Mouse (Mus musculus): ENCODE data around the gene Stra6. TPM values are rescaled to one million over a fixed set of nuclear protein-coding genes. Genes with fewer than 3 reads are reported as not detected.

Gene Stra6
- polyA plus RNA-seq, 1 experiment = 1.9 TPM

DNA sequence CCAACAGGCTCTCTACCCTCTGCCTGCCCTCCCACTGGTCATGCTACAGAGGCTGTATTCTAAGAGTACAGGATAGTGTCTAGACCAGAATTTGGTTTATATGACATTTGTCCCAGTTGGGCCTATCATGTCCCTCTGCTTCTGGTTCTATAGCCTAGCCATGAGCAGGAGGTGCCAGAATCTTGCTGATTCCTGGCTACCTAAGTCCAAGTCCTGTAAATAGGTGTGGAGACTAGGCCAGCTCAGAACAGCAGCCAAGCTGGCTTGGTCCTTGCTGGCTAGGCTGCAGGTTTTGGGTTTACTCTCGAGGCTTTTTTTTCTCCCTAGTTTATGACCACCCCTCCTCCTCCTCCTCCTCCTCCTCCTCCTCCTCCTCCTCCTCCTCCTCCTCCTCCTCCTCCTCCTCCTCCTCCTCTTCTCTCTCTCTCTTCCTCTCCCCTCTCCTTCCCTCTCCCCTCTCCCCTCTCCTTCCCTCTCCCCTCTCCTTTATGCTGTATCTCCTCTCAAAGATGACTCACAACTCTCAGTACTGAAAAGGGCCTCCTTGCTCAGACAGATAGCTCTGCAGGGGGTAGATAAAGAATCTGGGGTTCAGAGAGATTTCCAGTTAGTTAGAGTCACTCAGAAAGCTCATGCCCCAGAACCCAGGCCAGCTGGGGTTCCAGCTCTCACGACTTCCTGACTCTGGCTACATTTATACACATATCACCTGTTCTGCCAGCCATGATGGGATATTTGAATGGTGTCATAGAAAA lies 36.0 kb upstream of the Stra6 start:
- Histone ChIP-seq H3K36me3 (ENCODE audit: control insufficient read depth, insufficient read depth, low read length) (no peaks in the 10 kb centered on the region), H3K4me3 (ENCODE audit: extremely low read depth, insufficient read depth, insufficient read length) (no peak overlapping the region), H3K4me1 (ENCODE audit: control insufficient read depth, insufficient read depth, insufficient read length) (no peaks in the 10 kb centered on the region), H3K27me3 (ENCODE audit: control insufficient read depth, insufficient read depth, low read length) (no peaks in the 10 kb centered on the region), H3K27ac (ENCODE audit: insufficient read depth, low read length) (no peak overlapping the region)
- no peak for DNase-seq (ENCODE audit: low read depth in 1 of 2, low spot score in 2 of 2)
- 33% methylated on average over 2 of the region's 2 CpGs for WGBS
- TF ChIP-seq CTCF (IDR thresholded peaks at IDR 0.05; ENCODE audit: extremely low read depth, insufficient read depth, insufficient read length, insufficient replicate concordance) (no peak), POLR2A (IDR thresholded peaks at IDR 0.05; ENCODE audit: low read depth, low read length) (no peak)

DNA sequence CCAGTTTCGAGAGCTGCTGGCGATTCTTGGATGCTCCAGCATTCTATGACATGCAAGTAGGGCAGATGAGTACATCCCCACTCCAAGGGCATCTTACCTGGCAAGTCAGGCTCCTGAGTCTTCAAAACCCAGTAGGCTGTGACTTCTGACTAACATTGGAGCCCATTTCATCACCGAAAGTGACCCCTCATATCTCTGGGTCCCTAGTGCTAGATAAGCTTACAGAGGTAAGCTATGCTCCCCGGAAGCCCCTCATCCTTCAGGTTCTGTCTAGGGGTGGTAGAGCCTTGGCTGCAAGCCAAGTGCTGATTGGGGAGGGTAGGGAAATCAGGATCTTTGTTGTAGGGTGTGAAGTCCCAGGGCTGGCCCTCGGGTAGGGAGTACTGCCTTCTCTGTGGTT lies 34.7 kb upstream of the Stra6 start:
- whole genome bisulfite sequencing = 72% methylated on average over 5 of the region's 5 CpGs
- TF ChIP-seq POLR2A (IDR thresholded peaks at IDR 0.05; ENCODE audit: low read depth, low read length) (no peak), CTCF (IDR thresholded peaks at IDR 0.05; ENCODE audit: extremely low read depth, insufficient read depth, insufficient read length, insufficient replicate concordance) (no peak)
- H3K36me3 ChIP-seq (ENCODE audit: control insufficient read depth, insufficient read depth, low read length) = no peaks in the 10 kb centered on the region
- no peaks in the 10 kb centered on the region for H3K4me1 ChIP-seq (ENCODE audit: control insufficient read depth, insufficient read depth, insufficient read length)
- H3K27ac ChIP-seq (ENCODE audit: insufficient read depth, low read length) = no peak overlapping the region
- DNase-seq (ENCODE audit: low read depth in 1 of 2, low spot score in 2 of 2) = no peak
- no peak overlapping the region for H3K4me3 ChIP-seq (ENCODE audit: extremely low read depth, insufficient read depth, insufficient read length)
- H3K27me3 ChIP-seq (ENCODE audit: control insufficient read depth, insufficient read depth, low read length) = no peaks in the 10 kb centered on the region

DNA sequence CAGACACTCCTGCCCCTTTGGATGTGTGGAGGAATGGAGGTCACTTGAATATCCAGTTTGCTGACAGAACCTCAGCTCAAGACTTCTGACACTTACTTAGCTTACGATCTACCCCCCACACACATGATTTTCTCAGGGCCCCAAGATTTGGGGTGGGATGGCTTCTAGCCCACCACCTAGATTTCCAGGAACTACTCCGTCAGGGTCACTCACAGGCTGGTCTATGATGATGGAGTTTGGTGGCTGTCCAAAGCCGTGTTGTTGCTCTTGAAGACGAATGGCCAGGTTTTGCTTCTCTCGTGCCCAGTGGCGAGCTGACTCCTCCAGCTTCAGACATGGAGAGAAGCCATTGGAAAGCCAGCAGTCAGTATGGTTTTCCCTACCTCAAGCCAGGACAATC lies 34.0 kb upstream of the Stra6 start:
- 86% methylated on average over 6 of the region's 6 CpGs for WGBS
- H3K27me3 ChIP-seq (ENCODE audit: control insufficient read depth, insufficient read depth, low read length) = no peaks in the 10 kb centered on the region
- no peak for DNase-seq (ENCODE audit: low read depth in 1 of 2, low spot score in 2 of 2)

DNA sequence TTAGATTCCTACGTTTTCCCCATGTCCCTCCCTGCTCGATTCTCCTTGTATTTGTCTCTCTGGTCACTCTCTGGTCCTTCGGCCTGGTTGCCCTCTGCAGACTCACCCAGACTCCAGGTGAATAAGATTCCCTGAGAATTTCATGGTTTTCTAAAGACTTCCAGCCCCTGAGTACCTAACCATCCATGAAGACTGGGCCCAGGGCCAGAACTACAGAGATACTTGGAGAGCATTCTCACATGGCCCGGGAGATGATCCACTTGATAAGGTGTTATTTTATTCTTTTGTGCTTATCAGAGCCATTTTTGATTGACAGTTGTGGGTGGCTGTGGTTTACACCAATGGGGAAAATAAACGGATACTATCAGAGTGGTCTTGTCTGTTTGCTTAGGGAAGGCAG lies 31.7 kb upstream of the Stra6 start:
- TF ChIP-seq CTCF (IDR thresholded peaks at IDR 0.05; ENCODE audit: extremely low read depth, insufficient read depth, insufficient read length, insufficient replicate concordance) (no peak), POLR2A (IDR thresholded peaks at IDR 0.05; ENCODE audit: low read depth, low read length) (no peak)
- H3K36me3 ChIP-seq (ENCODE audit: control insufficient read depth, insufficient read depth, low read length) = no peaks in the 10 kb centered on the region
- no peaks in the 10 kb centered on the region for H3K27me3 ChIP-seq (ENCODE audit: control insufficient read depth, insufficient read depth, low read length)
- H3K4me3 ChIP-seq (ENCODE audit: extremely low read depth, insufficient read depth, insufficient read length) = no peak overlapping the region
- no peaks in the 10 kb centered on the region for H3K4me1 ChIP-seq (ENCODE audit: control insufficient read depth, insufficient read depth, insufficient read length)
- DNase-seq (ENCODE audit: low read depth in 1 of 2, low spot score in 2 of 2) = no peak
- no peak overlapping the region for H3K27ac ChIP-seq (ENCODE audit: insufficient read depth, low read length)
- 68% methylated on average over 5 of the region's 5 CpGs for WGBS

More for the DNA sequence above, 34.0 kb upstream of the Stra6 start:
- no peak for TF ChIP-seq POLR2A (IDR thresholded peaks at IDR 0.05; ENCODE audit: low read depth, low read length)
- TF ChIP-seq CTCF (IDR thresholded peaks at IDR 0.05; ENCODE audit: extremely low read depth, insufficient read depth, insufficient read length, insufficient replicate concordance) = no peak
- no peaks in the 10 kb centered on the region for H3K36me3 ChIP-seq (ENCODE audit: control insufficient read depth, insufficient read depth, low read length)
- no peak overlapping the region for H3K27ac ChIP-seq (ENCODE audit: insufficient read depth, low read length)
- H3K4me3 ChIP-seq (ENCODE audit: extremely low read depth, insufficient read depth, insufficient read length) = no peak overlapping the region
- no peaks in the 10 kb centered on the region for H3K4me1 ChIP-seq (ENCODE audit: control insufficient read depth, insufficient read depth, insufficient read length)

DNA sequence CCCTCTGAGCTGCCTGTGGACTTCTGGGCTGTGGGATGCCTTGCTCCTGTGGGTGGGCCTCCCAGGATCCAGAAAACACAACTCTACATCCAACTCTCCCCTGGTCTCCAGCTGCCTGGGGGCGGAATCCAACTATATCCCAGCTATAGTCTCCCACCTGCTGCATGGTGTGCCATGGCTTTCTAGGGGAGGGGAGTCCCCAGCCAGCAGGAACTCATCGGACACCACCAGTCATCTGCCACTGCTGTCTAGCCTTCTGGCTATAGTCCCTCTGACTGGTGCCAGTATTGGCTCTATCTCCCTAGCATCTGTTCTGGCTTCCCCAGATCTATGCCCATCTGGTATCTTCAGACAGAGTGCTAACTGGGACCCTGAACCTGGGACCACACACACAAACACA lies 28.1 kb upstream of the Stra6 start:
- no peak overlapping the region for H3K27ac ChIP-seq (ENCODE audit: insufficient read depth, low read length)
- no peaks in the 10 kb centered on the region for H3K36me3 ChIP-seq (ENCODE audit: control insufficient read depth, insufficient read depth, low read length)
- no peak overlapping the region for H3K4me3 ChIP-seq (ENCODE audit: extremely low read depth, insufficient read depth, insufficient read length)
- H3K27me3 ChIP-seq (ENCODE audit: control insufficient read depth, insufficient read depth, low read length) = no peaks in the 10 kb centered on the region
- H3K4me1 ChIP-seq (ENCODE audit: control insufficient read depth, insufficient read depth, insufficient read length) = no peaks in the 10 kb centered on the region
- 85% methylated on average over 2 of the region's 2 CpGs for WGBS
- DNase-seq (ENCODE audit: low read depth in 1 of 2, low spot score in 2 of 2) = no peak
- TF ChIP-seq CTCF (IDR thresholded peaks at IDR 0.05; ENCODE audit: extremely low read depth, insufficient read depth, insufficient read length, insufficient replicate concordance) (no peak), POLR2A (IDR thresholded peaks at IDR 0.05; ENCODE audit: low read depth, low read length) (no peak)

DNA sequence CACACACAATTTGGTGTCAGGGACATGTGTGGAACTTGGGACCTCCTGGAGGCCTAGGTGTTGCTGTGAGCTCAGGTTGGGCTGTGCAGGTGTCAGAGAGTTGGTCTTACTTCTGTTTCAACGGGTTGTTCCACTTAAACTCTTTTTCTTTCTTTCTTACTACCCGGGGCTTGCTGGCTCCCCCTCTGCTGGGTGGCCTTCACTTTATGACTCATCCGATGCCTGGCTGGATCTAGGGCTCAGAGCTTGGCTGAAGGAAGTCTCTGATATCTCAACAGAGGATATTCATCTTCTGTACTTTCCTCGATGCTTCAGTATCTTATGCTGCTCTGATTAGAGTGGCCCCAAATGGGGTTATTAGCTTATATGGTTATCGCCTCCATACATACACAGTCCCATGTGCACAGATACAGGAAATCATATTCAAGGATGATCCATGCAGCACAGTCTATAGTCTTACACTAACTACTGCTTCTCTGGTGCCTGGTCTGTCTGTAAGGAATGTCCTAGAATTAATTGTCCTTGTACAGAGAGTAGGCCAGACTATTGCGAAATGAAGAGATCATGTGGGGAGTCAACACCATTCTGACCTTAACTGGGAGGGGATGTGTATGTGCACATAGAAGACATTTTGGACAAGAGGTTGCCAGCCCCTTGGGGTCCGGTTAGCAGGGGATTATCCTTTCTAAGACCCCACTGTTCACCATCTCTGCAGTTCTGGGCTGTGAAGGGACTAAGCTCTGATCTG lies 27.5 kb upstream of the Stra6 start:
- TF ChIP-seq POLR2A (IDR thresholded peaks at IDR 0.05; ENCODE audit: low read depth, low read length) (no peak), CTCF (IDR thresholded peaks at IDR 0.05; ENCODE audit: extremely low read depth, insufficient read depth, insufficient read length, insufficient replicate concordance) (no peak)
- Histone ChIP-seq H3K4me3 (ENCODE audit: extremely low read depth, insufficient read depth, insufficient read length) (no peak overlapping the region), H3K27me3 (ENCODE audit: control insufficient read depth, insufficient read depth, low read length) (no peaks in the 10 kb centered on the region), H3K4me1 (ENCODE audit: control insufficient read depth, insufficient read depth, insufficient read length) (no peaks in the 10 kb centered on the region), H3K36me3 (ENCODE audit: control insufficient read depth, insufficient read depth, low read length) (no peaks in the 10 kb centered on the region), H3K27ac (ENCODE audit: insufficient read depth, low read length) (no peak overlapping the region)
- 68% methylated on average over 7 of the region's 7 CpGs for WGBS
- DNase-seq (ENCODE audit: low read depth in 1 of 2, low spot score in 2 of 2) = no peak

DNA sequence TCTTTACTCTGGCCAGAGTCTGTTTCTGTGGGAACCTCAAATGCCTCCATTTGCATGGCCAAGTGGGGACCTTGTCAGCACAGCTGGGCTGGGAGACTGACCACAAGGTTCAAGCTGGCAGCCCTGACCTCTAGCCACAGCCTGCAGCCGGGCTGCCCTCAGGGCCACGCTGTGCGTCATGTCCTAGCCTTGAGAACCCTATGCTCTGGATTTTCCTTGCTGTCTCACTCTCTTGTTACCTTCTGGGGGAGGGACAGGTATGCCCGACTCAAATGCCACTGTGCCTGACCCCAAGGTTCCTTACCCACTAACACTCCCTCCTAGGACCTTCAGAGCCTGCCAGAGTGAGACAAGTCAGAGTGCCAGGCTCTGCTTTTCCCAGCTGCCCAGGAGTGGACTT lies 26.6 kb upstream of the Stra6 start:
- Histone ChIP-seq H3K27me3 (ENCODE audit: control insufficient read depth, insufficient read depth, low read length) (no peaks in the 10 kb centered on the region), H3K27ac (ENCODE audit: insufficient read depth, low read length) (no peak overlapping the region), H3K4me1 (ENCODE audit: control insufficient read depth, insufficient read depth, insufficient read length) (no peaks in the 10 kb centered on the region), H3K4me3 (ENCODE audit: extremely low read depth, insufficient read depth, insufficient read length) (no peak overlapping the region), H3K36me3 (ENCODE audit: control insufficient read depth, insufficient read depth, low read length) (no peaks in the 10 kb centered on the region)
- TF ChIP-seq CTCF (IDR thresholded peaks at IDR 0.05; ENCODE audit: extremely low read depth, insufficient read depth, insufficient read length, insufficient replicate concordance) = no peak
- no peak for TF ChIP-seq POLR2A (IDR thresholded peaks at IDR 0.05; ENCODE audit: low read depth, low read length)
- WGBS = 79% methylated on average over 4 of the region's 4 CpGs
- no peak for DNase-seq (ENCODE audit: low read depth in 1 of 2, low spot score in 2 of 2)

Data from spleen, adult 2 months (tissue).